Mouse (Mus musculus) neural tube, embryonic 10.5 days (tissue): ENCODE results near the gene Cox7a1.
"Not testable (repeated sequence)": the region's sequence is repeated elsewhere in the genome, so short reads cannot be mapped to it uniquely, and the experiment has no call there.

Experiments used
- DNase-seq: peaks from one replicate; pipeline ENCODE4 v3.0.0-alpha.2; 2017; ENCODE audit warnings: low spot score; ENCODE audit errors: extremely low spot score

The Cox7a1 gene

DNA sequence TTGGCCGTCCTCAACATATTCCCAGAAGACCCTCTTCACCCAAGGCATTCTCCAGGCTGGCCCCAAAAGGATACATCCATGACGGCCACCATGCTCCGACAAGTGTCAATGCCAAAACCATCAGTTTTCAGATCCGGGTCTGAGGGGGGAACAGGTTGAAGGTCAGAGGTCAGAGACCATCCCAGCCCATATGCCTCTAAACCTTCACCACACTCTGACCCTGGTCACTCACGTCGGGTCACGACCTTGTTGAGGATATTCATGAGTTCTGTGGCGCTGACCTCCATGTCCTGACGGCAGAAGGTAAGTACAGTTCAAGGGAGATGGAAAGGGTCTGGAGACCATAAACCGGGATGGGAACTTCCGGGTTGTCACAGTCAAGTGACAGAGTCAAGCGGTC is 8.1 kb downstream of the Cox7a1 start:
- no peak for DNase-seq

DNA sequence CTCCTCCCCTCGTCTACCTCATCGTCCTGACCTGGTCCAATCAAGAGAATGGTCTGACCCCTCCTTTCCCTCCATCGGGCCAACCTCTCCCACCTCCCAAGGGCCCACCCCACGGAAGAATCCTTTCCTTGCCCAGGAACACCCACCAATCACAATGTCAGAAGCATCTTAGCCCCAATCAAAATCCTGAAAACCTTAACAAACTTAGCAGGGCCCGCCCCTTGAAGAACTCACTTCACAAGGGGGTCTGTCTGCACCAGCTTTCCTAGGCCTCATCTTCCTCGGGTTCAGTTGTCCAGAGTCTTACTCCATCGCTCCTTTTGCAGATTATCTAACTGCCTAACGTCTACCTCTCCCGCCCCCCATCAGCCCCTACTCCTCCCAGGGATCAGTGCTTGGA is 9.1 kb downstream of the Cox7a1 start:
- DNase-seq = no peak

DNA sequence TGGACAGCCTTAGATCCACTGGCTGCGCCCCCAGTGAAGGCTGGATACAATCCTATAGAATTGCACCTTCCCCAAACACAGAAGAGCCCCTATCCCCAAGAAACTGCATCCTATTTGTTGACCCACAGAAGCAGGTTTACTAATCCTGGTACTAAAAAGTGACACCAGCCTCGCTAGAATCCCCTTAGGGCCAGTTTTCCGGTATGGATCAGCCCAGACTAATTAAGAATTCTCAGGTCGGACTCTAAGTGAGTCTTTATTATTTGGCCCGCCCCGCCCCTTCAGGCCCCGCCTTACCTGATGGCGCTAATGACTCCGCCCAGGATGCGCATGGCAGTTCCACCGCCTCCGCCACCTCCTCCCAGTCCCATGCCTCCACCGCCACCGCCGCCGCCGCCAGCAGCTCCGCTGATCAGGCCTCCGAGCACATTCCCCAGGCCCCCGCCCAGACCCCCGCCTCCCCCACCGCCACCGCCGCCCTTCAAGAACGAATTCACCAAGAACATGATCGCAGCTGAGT is 9.7 kb downstream of the Cox7a1 start:
- peak; percentile 85 for DNase-seq

DNA sequence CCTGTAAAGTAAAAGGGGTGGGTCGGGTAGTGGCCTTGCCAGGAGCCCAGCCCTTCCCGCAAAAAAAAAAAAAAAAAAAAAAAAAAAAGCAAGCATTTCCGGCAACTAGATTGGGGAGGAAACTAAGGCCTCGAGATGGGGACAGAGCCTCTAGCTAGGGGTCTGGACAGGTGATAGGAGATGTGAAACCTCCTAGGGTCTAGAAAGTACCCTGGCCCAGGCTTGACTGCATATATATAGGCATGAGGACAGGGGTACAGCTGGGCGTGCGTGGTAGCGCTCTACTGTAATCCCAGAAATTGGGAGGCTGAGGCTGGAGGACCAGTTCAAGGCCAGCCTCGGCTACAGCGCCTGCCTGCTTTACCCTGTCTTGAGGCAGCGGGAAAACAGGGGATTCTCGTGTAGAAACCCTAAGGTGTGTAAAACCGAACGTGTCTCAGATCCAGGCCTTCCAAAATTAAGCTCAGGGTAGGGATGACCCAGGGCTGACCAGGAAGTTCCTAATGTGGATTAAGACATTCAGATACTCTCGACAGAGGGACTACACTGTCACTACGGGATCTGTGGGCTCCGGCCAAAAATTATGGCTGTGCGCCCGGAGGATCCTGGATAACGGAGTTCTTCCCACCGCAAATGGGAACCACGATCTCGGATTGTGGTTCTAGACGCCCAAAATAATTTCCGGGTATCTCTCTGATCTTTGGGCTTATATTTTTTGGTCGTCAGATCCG is 10.3 kb downstream of the Cox7a1 start:
- DNase-seq = peak; percentile 45

DNA sequence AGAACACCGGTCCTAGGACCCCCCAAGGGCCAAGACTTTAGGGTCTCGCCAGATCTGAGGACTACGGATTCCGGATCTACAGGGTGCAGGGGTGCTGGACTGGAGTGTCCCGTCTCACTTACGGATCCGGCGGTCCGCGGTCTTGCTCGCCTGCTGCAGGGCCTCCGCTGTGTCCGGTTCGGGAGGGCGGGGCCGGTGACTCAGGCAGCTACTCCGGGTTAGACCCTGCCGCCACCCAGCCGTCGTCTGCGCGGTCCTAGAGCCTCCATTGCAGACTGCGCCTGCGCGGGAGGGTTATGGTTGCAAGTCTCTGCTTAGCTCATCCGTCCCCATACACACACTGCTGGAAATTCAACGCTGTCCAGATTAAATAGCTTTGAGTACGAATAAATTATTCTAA is 10.9 kb downstream of the Cox7a1 start:
- peak; percentile 97 for DNase-seq

DNA sequence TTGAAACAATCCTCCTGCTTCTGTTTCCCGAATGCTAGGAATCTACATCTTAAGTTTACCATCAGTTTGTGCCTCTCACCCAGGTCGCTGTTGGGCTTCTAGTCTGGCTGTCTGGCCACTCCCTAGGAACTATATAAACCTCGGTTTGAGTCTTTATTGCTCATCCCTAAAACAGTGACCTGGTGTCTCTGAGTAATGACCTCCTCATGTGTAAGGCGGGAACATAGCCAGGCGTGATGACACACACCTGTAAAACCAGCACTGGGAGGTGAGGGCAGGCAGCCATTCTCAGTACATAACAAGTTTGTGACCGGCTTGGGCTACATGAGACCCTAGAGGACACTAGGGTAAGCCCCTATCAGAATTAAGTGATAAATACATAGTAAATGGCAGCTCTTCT is 11.5 kb downstream of the Cox7a1 start:
- no peak for DNase-seq

DNA sequence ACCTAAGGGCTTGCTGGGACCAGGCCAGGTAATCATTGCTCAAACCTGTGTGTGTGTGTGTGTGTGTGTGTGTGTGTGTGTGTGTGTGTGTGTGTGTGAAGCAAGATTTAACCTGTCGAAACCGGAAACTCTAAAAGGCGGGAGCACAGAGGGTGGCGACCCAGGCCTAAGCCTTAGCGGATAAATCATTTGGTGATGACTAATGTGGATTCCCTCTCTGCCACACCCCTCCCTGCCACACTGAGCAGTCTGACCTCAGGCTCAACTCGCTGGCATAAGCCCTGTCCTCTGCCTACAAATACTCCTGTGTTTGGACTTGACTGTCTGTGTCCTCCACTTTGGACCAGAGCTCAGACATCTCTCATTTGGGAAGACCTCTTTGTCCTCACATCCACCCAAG is 12.2 kb downstream of the Cox7a1 start:
- DNase-seq = no peak

DNA sequence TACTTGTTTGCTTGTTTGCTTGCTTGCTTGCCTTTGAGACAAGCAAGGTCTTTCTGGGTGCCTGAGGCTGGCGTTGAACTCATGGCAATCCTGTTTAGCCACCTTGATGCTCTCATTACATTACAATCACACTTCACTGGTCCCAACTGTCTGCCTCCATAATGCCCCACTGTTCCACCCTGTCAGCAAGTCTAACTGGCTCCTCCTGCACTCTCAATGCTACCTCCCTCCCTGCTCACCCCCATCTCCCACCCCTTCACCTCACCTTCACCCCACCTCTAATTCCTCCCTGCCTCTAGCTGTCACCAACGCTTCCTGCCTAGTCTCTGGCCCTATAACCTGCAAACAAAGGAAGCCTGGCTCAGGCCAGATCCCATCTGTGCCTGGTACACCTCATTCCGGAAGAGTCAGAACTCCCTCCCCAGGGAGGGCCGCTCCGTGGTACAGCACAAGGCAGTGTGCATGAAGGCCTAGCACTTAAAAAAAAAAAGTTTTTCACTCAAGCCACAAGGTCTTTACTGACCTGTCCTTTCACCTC is 13.7 kb downstream of the Cox7a1 start:
- DNase-seq = no peak

DNA sequence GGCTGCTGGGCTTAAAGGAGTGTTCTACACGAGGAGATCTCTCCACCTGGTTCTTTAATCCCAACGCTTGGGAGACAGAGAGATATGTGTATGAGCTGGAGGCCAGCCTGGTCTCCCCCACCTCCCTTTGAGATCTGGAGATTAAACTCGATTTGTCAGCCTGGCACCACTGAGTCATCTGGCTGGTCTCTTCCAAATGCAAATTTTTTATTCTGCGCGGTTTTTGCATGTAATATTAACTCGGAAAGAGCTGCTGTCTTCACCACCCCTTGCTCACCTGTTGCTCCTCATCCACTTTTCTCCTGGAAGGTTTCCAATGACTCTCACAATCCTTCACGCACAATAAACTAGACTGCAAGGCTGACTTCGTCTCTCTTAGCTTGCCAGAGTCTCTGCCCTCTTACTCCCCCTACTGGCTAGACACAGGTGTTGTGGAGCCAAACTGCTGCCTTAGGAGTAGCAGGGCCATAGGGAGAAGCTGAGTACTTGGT is 14.6 kb downstream of the Cox7a1 start, which contains the start of gene Capns1:
Gene Capns1 (minus strand): TSS at position 331 of the 491 bp plus-strand sequence.
- DNase-seq = peak; percentile 64

DNA sequence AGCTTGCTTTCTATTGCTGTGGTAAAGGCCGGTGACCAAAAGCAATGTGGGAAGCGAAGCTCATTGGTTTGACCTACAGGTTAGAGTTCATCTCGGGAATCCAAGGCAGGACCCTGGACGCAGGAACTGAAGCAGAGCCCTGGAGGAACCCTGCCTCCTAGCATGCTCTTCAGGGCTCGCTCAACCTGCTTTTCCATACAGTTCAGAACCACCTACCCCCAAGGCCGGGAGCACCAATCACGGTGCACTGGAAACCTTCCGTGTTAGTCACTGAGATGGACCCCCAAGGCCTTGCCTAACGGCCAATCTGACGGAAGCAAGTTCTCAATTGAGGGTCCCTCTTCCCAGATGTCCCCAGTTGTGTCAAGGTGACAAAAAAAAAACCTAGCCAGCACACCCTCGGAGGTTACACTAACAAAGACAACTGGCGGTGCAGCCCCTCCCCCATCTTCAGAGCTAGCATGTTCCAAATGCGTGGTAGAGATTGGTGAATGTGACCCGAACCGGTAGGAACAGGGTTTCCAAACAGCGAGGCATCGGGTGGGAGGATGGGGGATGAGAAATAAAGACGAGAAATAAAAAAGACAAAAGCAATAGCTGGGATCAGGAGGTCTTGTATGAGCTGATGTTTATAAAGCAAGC is 15.7 kb downstream of the Cox7a1 start:
- DNase-seq = no peak

DNA sequence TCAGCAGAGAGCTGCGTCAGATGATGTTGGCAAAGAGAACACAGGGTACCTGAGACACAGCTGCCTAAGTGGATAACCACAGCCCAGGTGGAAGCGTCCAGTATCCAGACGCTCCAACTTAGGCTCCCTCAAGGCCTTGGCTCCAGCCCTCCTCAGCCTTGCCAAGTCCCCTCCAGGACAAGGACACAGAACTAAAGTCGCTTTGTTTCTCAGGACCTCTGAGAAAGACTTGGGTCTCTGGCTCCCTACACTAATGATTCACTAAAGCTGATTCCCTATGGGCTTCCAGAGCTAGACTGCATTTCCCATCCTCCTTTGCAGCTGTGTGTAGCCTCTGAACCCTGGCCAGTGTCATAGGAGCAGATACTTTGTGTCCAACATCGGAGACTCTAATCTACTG is 16.3 kb downstream of the Cox7a1 start:
- no peak for DNase-seq

DNA sequence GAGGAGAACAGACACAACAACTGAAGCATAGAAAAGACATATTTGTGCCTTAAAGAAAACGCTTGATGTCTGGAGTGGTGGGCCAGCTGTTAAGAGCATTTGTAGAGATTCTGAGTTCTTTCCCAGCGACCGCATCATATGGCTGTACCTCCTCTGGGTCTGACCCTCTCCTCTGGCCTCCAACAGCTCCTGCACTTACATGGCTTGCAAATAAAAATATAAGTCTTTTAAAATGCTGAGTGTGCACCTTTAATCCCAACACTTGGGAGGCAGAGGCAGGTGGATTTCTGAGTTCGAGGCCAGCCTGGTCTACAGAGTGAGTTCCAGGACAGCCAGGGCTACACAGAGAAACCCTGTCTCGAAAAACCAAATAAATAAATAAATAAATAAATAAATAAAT is 16.7 kb downstream of the Cox7a1 start:
- DNase-seq = not testable (repeated sequence)

DNA sequence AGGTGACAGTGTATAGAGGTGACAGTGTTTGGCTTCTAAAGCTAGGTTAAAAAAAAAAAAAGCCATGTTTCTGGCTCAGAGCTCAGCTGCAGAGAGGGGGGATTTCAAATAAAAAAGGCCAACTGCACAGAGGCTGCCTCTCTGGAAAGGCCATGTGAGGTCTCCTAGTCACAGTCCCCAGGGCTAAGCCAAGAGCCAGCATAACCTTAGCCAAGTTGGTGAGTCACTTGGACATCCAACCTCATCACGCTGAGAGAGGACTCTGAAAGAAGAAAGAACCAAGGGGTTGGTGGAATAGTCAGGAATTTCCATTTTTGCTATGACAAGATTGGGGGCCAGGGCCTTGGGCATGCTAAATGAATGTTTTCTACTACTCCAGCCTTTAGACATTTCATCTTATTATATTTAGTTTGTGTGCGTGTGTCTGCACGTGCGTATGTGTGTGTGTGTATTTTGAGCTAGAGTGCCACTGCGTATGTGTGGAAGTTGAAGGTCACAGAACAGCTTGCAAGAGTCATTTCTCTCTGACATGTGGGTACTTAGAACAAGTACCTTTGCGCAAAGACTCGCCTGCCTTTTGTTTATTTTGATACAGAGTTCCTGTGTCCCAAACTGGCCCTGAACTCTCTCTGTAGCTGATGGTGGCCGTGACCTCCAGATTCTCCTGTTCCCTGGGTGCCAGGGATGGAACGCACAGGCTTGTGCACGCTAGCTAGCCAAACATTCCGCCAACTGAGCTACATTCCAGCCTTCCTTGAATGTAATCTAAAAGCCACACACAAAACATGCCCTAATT is 19.1 kb downstream of the Cox7a1 start:
- no peak for DNase-seq

DNA sequence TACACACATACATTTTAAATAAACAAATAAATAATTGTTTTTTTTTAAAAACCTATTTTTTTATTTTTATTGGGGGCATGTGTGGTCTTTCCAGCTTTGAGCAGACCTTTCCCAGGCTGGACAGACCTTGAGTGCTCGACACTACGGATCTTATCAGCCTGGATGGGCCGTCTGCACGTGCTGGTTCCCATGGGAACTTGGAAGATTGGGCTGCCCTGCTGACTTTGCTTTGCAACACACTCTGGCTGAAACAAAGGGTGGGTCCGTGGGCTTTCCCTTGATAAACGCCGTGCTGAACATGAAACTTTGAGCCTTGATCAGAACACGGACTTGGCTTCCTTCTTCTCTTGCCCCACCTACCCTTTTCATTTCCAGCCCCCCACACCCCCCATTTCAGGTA is 20.4 kb downstream of the Cox7a1 start:
- no peak for DNase-seq

DNA sequence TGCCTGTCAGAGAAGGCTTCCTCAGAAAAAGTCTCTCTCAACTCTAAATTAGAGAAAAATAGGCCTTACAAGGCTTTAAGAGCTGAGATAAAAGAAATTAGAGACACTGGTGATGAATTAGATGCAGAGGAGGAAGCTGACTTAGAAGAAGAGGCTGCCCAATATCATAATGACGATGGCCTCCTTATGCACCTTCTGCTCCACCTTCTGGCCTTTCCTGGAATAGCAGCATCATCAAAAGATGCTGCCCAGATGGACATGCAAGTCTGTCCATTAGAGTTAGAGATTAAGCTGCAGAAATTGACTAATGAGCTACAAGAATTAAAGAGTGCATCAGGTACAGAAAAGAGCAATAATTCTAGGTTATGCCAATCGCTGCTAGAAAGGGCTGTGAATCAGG is 21.4 kb downstream of the Cox7a1 start:
- DNase-seq = no peak

DNA sequence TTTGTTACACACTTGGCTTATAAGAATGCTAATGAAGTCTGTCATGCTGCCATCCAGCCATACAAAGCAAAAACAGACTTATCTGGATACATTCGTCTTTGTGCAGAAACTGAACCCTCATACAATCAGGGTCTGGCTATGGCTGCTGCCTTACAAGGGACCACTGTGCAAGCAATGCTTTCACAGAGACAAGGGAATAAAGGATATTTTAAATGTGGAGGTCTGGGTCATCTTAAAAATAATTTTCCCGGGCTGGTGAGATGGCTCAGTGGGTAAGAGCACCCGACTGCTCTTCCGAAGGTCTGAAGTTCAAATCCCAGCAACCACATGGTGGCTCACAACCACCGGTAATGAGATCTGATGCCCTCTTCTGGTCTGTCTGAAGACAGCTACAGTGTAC is 22.4 kb downstream of the Cox7a1 start:
- DNase-seq = not testable (repeated sequence)

DNA sequence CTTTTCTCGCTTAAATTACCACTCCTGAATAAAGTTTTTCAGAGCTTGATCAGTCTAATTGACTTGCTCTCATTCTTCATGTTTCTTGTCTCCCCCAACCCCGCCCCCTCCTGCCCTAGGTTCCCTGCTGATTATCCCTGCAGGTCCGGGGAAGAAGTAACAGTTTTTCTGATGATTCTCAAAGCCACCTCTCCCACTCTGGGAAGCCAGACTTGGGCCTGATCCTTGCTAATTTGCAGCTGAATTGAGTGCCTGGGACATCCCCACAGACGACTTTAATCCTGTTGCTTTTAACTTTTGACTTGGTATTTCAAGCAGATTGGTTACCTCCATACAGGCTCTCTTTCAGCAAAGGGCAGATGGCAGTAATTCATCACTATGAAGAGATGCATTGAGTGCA is 27.1 kb downstream of the Cox7a1 start:
- DNase-seq = no peak

DNA sequence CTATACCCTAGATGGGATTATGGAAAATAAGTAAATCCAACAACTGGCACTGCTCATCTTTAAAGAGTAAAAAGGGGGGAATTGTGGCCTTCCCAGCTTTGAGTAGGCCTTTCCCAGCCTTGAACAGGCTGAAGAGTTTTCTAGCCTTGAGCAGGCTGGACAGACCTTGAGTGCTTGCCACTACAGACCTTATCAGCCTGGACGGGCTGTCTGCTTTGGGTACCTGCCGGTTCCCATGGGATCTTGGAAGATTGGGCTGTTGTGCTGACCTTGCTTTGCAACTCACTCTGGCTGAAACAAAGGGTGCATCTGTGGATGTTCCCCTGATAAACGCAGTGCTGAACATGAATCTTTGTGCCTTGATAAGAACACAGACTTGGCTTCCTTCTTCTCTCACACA is 29.9 kb downstream of the Cox7a1 start:
- DNase-seq = no peak

DNA sequence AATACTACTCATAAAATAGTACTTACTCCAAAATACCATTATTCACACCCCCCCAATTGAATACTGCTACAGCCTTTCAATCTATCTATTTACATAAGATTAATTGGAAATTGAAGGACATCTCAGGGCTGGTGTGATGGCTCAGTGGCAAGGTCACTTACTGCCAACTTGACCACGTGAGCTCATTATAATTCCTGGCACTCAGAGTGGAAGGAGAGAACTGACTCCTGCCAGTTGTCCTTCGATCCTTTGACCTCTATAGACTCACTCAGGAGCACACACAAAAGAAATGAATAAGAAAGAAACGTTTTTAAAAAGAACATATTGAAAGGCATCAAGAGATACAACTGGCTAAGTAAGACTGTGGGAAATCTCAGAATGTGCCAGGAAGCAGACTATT is 31.9 kb downstream of the Cox7a1 start:
- no peak for DNase-seq

DNA sequence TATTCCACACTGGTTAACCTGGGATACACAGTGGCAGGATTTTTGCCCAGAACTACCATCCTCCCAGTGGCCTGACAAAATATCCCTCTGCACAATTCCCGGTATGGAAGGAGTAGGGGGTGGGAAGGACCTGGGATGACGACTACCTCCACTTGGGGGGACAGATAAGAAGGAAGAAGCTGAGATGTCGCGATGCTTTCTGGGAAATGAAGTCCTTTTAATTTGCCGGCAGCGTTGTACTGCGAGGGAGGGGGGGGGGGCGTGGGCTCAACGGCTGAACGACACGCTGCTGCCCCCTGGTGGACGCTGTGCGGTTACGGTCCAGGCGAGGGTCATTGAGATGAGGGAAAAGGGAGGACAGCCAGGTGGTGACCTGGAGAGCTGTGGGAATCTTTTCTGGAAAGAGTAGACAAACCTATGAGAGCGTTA is 32.8 kb downstream of the Cox7a1 start:
- DNase-seq = peak; percentile 88

DNA sequence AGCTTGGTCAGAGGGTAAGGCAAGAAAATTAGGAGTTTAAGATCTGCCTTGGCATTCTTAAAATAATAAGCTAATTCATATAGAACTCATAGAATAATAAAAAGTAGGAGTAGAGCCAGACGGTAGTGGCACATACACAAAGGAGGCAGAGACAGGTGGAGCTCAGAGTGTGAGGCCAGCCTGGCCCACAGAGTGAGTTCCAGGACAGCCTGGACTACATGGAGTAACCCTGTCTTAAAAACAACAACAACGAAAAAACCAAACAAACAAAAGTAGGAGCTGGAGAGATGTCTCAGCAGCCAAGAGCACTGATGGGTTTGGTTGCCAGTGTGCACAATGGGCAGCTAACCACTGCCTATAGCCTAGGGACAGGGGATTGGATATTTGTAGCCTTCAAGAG is 33.3 kb downstream of the Cox7a1 start:
- no peak for DNase-seq
